Mouse (Mus musculus) midbrain, postnatal 0 days (tissue): ENCODE results near the gene Ccdc151. TPM values are rescaled to one million over a fixed set of nuclear protein-coding genes. Genes with fewer than 3 reads are reported as not detected.

Experiments
- ATAC-seq: fragments of 200-750 bp; cut with Nextera tagmentation; 2 replicates; pipeline ENCODE4 v1.8.0; 2017; ENCODE audit warnings: moderate number of reproducible peaks, mild to moderate bottlenecking, moderate TSS enrichment, moderate library complexity; ENCODE audit not compliant: low FRiP score
- DNase-seq: peaks from one replicate; pipeline ENCODE4 v3.0.0-alpha.2; 2015; ENCODE audit warnings: low spot score
- H3K27ac ChIP-seq: fragments of 300-500 bp; sonication (generic); 2 replicates; pipeline ENCODE4 v1.5.1; 2014; ENCODE audit warnings: low read depth, mild to moderate bottlenecking, low read length, mixed read lengths
- H3K27me3 ChIP-seq: fragments of 300-500 bp; sonication (generic); 2 replicates; pipeline ENCODE4 v1.6.1; 2014; ENCODE audit warnings: low read length, control low read depth, mixed read lengths; ENCODE audit not compliant: insufficient read depth
- H3K36me3 ChIP-seq: fragments of 300-500 bp; sonication (generic); 2 replicates; pipeline ENCODE4 v1.6.1; 2014; ENCODE audit warnings: low read length, control low read depth, mixed read lengths; ENCODE audit not compliant: insufficient read depth
- H3K4me1 ChIP-seq: fragments of 300-500 bp; sonication (generic); 2 replicates; pipeline ENCODE4 v1.6.1; 2014; ENCODE audit warnings: mild to moderate bottlenecking, control low read depth, antibody characterized with exemption, low read length, mixed read lengths; ENCODE audit not compliant: insufficient read depth
- H3K4me2 ChIP-seq: fragments of 300-500 bp; sonication (generic); 2 replicates; pipeline ENCODE4 v1.6.1; 2014; ENCODE audit warnings: low read depth, mild to moderate bottlenecking, low read length, mixed read lengths; ENCODE audit not compliant: poor library complexity, severe bottlenecking
- H3K4me3 ChIP-seq: fragments of 300-500 bp; sonication (generic); 2 replicates; pipeline ENCODE4 v1.5.1; 2014; ENCODE audit warnings: low read depth, mild to moderate bottlenecking, low read length, moderate library complexity
- H3K9ac ChIP-seq: fragments of 300-500 bp; sonication (generic); replicated peaks from 2 replicates; pipeline ENCODE4 v1.6.1; 2014; ENCODE audit warnings: mild to moderate bottlenecking, low read length, moderate library complexity, mixed read lengths; ENCODE audit not compliant: poor library complexity, severe bottlenecking
- H3K9me3 ChIP-seq: fragments of 300-500 bp; sonication (generic); 2 replicates; pipeline ENCODE4 v1.6.1; 2016; ENCODE audit warnings: low read length, control low read depth
- CTCF ChIP-seq: IDR thresholded peaks from 2 replicates; pipeline ENCODE4 v1.5.1; 2016; ENCODE audit warnings: antibody characterized with exemption, mild to moderate bottlenecking
- WGBS: fragments of 180-500 bp; shearing (Covaris S2); extraction: QIAGEN DNeasy Blood & Tissue Kit; methylation state at CpG from one replicate; pipeline ENCODE4 v1.1.7; 2014; 5-methylcytosine and 5-hydroxymethylcytosine counted together
- polyA plus RNA-seq: library from polyadenylated mRNA; unstranded; fragments of >200 nt; fragmentation: Nextera tagmentation; extraction: Ambion mirVana; gene quantifications from 2 replicates; pipeline ENCODE4 v1.2.1, GENCODE M21; 2015
- total RNA-seq: library from RNA; depleted of rRNA; stranded (reverse); fragments of >200 nt; gene quantifications from 2 replicates; pipeline ENCODE4 v1.2.3, GENCODE M21; 2014

Ccdc151 gene
- total and polyA plus RNA-seq, 2 experiments from 2014 or later = 5.1 to 5.8 TPM

DNA sequence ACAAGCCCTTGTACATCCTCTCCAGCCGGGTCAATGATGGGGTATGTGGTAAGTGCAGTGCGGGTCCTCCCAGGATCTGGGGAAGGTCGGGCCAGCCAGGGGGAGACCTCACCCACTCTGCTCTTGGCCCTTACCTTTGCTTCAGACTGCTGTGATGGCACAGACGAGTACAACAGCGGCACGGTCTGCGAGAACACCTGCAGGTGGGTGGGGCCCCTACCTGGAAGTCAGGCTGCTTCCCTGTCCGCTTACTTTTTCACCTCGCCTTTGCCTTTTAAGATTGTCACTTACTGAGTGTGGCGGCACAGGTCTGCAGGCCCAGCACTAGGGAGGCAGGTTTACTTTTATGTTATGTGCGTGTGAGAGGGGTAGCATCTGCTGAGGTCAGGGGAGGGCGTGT, 2.1 kb upstream of the Ccdc151 start:
- 96% methylated on average over 12 of the region's 12 CpGs for WGBS
- peaks cover 36% of the 10 kb centered on the region for H3K36me3 ChIP-seq
- no peak for ATAC-seq
- H3K9me3 ChIP-seq = no peaks in the 10 kb centered on the region
- TF ChIP-seq CTCF = no peak
- H3K4me2 ChIP-seq = no peak overlapping the region
- H3K4me1 ChIP-seq = peaks cover 11% of the 10 kb centered on the region; the same call in 1 of the 2 replicates
- no peak overlapping the region for H3K27ac ChIP-seq
- no peak overlapping the region for H3K4me3 ChIP-seq
- H3K9ac ChIP-seq = no peak overlapping the region
- H3K27me3 ChIP-seq = no peaks in the 10 kb centered on the region
- no peak for DNase-seq

DNA sequence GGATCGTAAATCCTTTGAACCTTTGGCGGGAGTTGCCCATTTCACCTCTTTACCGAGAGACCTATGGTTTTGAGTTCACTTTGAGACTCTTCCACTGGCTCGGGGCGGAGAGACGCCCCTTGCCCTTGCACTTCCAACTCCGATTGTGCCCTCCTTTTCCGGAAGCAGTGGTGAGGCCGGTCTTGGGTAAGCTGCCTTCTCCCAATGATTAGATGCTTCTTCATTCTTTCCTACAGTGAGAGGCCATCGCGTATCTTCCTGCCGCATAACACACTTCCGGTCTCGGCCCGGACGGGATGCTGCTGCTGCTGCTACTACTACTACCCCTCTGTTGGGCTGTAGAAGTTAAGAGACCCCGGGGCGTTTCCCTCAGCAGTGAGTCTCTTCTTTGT, 725 bp upstream of the Ccdc151 start:
- Histone ChIP-seq H3K27ac (peak overlapping the region; percentile 79), H3K4me3 (peak overlapping the region; percentile 70), H3K4me1 (peaks cover 11% of the 10 kb centered on the region; the same call in 1 of the 2 replicates), H3K36me3 (peaks cover 23% of the 10 kb centered on the region), H3K4me2 (peak overlapping the region; percentile 69), H3K9me3 (no peaks in the 10 kb centered on the region), H3K9ac (peak overlapping the region; percentile 79), H3K27me3 (no peaks in the 10 kb centered on the region)
- WGBS = under 1% methylated on average over 18 of the region's 18 CpGs
- TF ChIP-seq CTCF = no peak
- DNase-seq = peak; percentile 58
- peak; percentile 53 for ATAC-seq

DNA sequence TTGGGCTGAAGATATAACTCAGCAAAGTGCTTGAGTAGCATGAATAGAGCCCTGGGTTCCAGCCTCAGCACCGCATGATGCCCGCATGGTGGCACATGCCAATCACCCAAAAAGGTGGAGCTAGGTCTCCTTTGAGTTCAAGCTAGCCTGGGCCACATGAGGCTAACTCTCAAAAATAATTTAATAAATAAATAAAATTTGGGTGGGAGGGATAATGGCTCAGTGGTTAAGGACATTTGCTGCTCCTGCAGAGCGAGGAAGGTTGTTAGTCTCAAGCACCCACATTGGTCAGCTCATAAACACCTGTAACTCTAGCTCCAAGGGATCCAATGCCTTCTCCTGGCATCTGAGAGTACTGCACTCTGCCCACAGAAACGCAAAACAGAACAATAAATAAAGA, 801 bp downstream of the Ccdc151 start:
- no peak for ATAC-seq
- no peak overlapping the region for H3K27ac ChIP-seq

DNA sequence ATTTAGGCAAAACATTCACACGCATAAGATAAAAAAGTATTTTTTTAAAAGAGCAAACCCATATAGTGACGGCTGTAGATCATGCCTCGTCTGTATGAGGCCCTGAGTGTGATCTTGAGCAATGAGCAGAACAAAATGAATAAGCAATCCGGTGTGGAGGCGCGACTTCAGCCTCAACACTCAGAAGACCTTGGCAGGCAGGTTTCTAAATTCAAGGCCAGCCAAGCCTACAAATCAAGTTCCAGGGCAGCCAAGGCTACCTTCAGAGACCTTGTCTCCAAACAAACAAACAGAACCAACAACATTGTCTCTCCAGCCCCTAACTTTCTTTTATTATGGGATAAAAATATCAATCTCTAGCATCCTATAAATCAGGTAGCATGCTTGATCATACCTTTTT, 2.1 kb downstream of the Ccdc151 start:
- no peak overlapping the region for H3K4me2 ChIP-seq
- no peaks in the 10 kb centered on the region for H3K9me3 ChIP-seq
- H3K9ac ChIP-seq = no peak overlapping the region
- ATAC-seq (no peak), DNase-seq (no peak)
- H3K36me3 ChIP-seq = no peaks in the 10 kb centered on the region; the same call in none of the 2 replicates
- H3K4me3 ChIP-seq = no peak overlapping the region
- H3K27me3 ChIP-seq = no peaks in the 10 kb centered on the region
- no peak for TF ChIP-seq CTCF
- 94% methylated on average over 6 of the region's 6 CpGs for WGBS
- H3K27ac ChIP-seq = no peak overlapping the region
- H3K4me1 ChIP-seq = peaks cover 11% of the 10 kb centered on the region; the same call in 1 of the 2 replicates

More for the DNA sequence above, 801 bp downstream of the Ccdc151 start:
- peaks cover 11% of the 10 kb centered on the region; the same call in 1 of the 2 replicates for H3K4me1 ChIP-seq
- H3K4me3 ChIP-seq = peak overlapping the region; percentile 33; the same call in 1 of the 2 replicates
- H3K36me3 ChIP-seq = peaks cover 12% of the 10 kb centered on the region
- 83% methylated on average over 4 of the region's 4 CpGs for WGBS
- no peaks in the 10 kb centered on the region for H3K27me3 ChIP-seq
- TF ChIP-seq CTCF = peak; percentile 38; the same call in 1 of the 2 replicates
- no peaks in the 10 kb centered on the region for H3K9me3 ChIP-seq
- H3K4me2 ChIP-seq = peak overlapping the region; percentile 72; the same call in 1 of the 2 replicates
- H3K9ac ChIP-seq = no peak overlapping the region
- DNase-seq = no peak

DNA sequence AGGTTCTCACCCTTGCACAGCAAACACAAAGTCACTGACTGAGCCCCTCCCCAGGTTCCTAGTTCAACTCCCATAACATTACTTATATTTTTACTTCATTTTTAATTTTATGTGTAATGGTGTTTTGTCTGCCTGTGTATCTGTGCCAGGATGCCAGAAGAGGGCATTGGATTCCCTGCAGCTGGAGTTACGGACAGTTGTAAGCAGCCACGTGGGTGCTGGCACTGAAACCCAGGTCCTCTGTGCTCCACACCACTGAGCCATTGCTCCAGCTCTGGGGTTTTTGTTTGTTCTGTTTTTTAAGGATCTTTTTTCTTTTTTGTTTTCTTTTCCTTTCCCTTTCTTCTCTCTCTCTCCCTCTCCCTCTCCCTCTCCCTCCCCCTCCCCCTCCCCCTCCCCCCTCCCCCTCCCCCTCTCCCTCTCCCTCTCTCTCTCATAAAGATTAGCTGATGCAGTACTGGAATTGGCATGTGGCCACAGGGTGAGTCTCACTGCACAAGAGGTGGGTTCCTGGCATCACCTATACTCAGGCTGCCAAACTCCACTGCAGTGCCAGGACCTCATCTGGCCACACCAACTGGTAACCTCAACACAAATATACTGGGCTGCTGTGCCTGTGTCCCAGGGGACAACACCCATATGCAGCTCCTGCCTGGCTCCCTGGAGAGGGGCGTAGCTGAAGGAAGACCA, 6.1 kb downstream of the Ccdc151 start:
- 80% methylated on average over 3 of the region's 3 CpGs for WGBS
- H3K4me3 ChIP-seq = no peak overlapping the region
- no peak overlapping the region for H3K27ac ChIP-seq
- no peak for DNase-seq
- no peaks in the 10 kb centered on the region for H3K9me3 ChIP-seq
- H3K4me1 ChIP-seq = no peaks in the 10 kb centered on the region
- H3K36me3 ChIP-seq = no peaks in the 10 kb centered on the region
- H3K9ac ChIP-seq = no peak overlapping the region
- no peak for TF ChIP-seq CTCF
- H3K4me2 ChIP-seq = no peak overlapping the region
- ATAC-seq = no peak
- H3K27me3 ChIP-seq = peaks cover 3% of the 10 kb centered on the region

DNA sequence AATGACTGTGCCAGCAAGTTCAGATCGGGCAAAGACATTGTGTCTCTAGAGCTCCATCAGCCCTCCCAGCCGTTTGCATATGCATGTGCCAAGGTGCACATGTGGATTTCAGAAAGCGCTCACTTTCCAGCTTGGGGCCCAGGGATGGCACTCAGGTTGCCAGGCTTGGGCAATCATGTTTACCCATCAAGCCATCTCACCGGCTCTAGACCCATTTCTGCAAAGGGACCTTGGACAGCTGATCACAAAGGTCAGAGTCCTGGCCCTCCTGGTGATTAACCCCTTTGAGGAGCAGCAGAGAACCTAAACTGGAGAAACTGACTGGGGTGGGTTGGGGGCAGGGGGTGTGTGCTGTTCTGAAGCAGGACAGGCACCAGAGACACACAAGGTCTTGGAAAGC, 10.2 kb downstream of the Ccdc151 start:
- no peak overlapping the region for H3K27ac ChIP-seq
- H3K9me3 ChIP-seq = no peaks in the 10 kb centered on the region
- no peak overlapping the region for H3K4me2 ChIP-seq
- WGBS = 79% methylated on average over 4 of the region's 4 CpGs
- no peak for ATAC-seq
- 0 out of 2 replicates have a peak, but pooled peaks cover 8% of the 10 kb centered on the region for H3K4me1 ChIP-seq
- no peak overlapping the region for H3K4me3 ChIP-seq
- H3K9ac ChIP-seq = no peak overlapping the region
- no peak for DNase-seq
- no peak for TF ChIP-seq CTCF
- H3K36me3 ChIP-seq = 0 out of 2 replicates have a peak, but pooled peaks cover 3% of the 10 kb centered on the region
- peaks cover 43% of the 10 kb centered on the region for H3K27me3 ChIP-seq
